Mouse (Mus musculus): ENCODE data around the gene Plk5. TPM values are rescaled to one million over a fixed set of nuclear protein-coding genes. Genes with fewer than 3 reads are reported as not detected.

Plk5 gene
- total RNA-seq, 1 experiment from 2014 or later: not detected

GRCm38 (mm10) chr10:80347514-80347967 lies 8.7 kb upstream of the Plk5 start:
- no peak for ATAC-seq (replicated peaks in 1 of 2; ENCODE audit: insufficient read depth in 1 of 2, low FRiP score in 2 of 2, low TSS enrichment in 1 of 2, low read depth in 1 of 2, poor library complexity in 2 of 2, severe bottlenecking in 2 of 2)

GRCm38 (mm10) chr10:80348244-80348781 lies 7.9 kb upstream of the Plk5 start, which contains the start of gene Adamtsl5:
Gene Adamtsl5 (minus strand): TSS chr10:80348412.
- ATAC-seq (replicated peaks in 1 of 2; ENCODE audit: insufficient read depth in 1 of 2, low FRiP score in 2 of 2, low TSS enrichment in 1 of 2, low read depth in 1 of 2, poor library complexity in 2 of 2, severe bottlenecking in 2 of 2): peak in 1 of 2 experiments; percentile 43; a peak in 2 of 4 replicates

GRCm38 (mm10) chr10:80348981-80349380 lies 7.3 kb upstream of the Plk5 start:
- no peak for ATAC-seq (replicated peaks in 1 of 2; ENCODE audit: insufficient read depth in 1 of 2, low FRiP score in 2 of 2, low TSS enrichment in 1 of 2, low read depth in 1 of 2, poor library complexity in 2 of 2, severe bottlenecking in 2 of 2)

GRCm38 (mm10) chr10:80350292-80350691 lies 6.0 kb upstream of the Plk5 start:
- ATAC-seq (replicated peaks in 1 of 2; ENCODE audit: insufficient read depth in 1 of 2, low FRiP score in 2 of 2, low TSS enrichment in 1 of 2, low read depth in 1 of 2, poor library complexity in 2 of 2, severe bottlenecking in 2 of 2): peak; percentile 85 to 87

GRCm38 (mm10) chr10:80351896-80352295 lies 4.4 kb upstream of the Plk5 start:
- ATAC-seq (replicated peaks in 1 of 2; ENCODE audit: insufficient read depth in 1 of 2, low FRiP score in 2 of 2, low TSS enrichment in 1 of 2, low read depth in 1 of 2, poor library complexity in 2 of 2, severe bottlenecking in 2 of 2): no peak

- no peak for ATAC-seq (replicated peaks in 1 of 2; ENCODE audit: insufficient read depth in 1 of 2, low FRiP score in 2 of 2, low TSS enrichment in 1 of 2, low read depth in 1 of 2, poor library complexity in 2 of 2, severe bottlenecking in 2 of 2)
Measured at GRCm38 (mm10) chr10:80352727-80353126, 3.5 kb upstream of the Plk5 start.

GRCm38 (mm10) chr10:80355431-80355830 lies 828 bp upstream of the Plk5 start:
- ATAC-seq (replicated peaks in 1 of 2; ENCODE audit: insufficient read depth in 1 of 2, low FRiP score in 2 of 2, low TSS enrichment in 1 of 2, low read depth in 1 of 2, poor library complexity in 2 of 2, severe bottlenecking in 2 of 2): no peak

GRCm38 (mm10) chr10:80356737-80357136 lies 478 bp downstream of the Plk5 start:
- no peak for ATAC-seq (replicated peaks in 1 of 2; ENCODE audit: insufficient read depth in 1 of 2, low FRiP score in 2 of 2, low TSS enrichment in 1 of 2, low read depth in 1 of 2, poor library complexity in 2 of 2, severe bottlenecking in 2 of 2)

- ATAC-seq (replicated peaks in 1 of 2; ENCODE audit: insufficient read depth in 1 of 2, low FRiP score in 2 of 2, low TSS enrichment in 1 of 2, low read depth in 1 of 2, poor library complexity in 2 of 2, severe bottlenecking in 2 of 2): no peak
Measured at GRCm38 (mm10) chr10:80357336-80357735, 1.1 kb downstream of the Plk5 start.

GRCm38 (mm10) chr10:80357994-80358639 lies 1.9 kb downstream of the Plk5 start:
- ATAC-seq (replicated peaks in 1 of 2; ENCODE audit: insufficient read depth in 1 of 2, low FRiP score in 2 of 2, low TSS enrichment in 1 of 2, low read depth in 1 of 2, poor library complexity in 2 of 2, severe bottlenecking in 2 of 2): peak in 1 of 2 experiments; percentile 29; a peak in 1 of 4 replicates

GRCm38 (mm10) chr10:80363734-80364133 lies 7.5 kb downstream of the Plk5 start:
- ATAC-seq (replicated peaks in 1 of 2; ENCODE audit: insufficient read depth in 1 of 2, low FRiP score in 2 of 2, low TSS enrichment in 1 of 2, low read depth in 1 of 2, poor library complexity in 2 of 2, severe bottlenecking in 2 of 2): no peak

GRCm38 (mm10) chr10:80365736-80366135 lies 9.5 kb downstream of the Plk5 start:
- no peak for ATAC-seq (replicated peaks in 1 of 2; ENCODE audit: insufficient read depth in 1 of 2, low FRiP score in 2 of 2, low TSS enrichment in 1 of 2, low read depth in 1 of 2, poor library complexity in 2 of 2, severe bottlenecking in 2 of 2)

- no peak for ATAC-seq (replicated peaks in 1 of 2; ENCODE audit: insufficient read depth in 1 of 2, low FRiP score in 2 of 2, low TSS enrichment in 1 of 2, low read depth in 1 of 2, poor library complexity in 2 of 2, severe bottlenecking in 2 of 2)
Measured at GRCm38 (mm10) chr10:80367954-80368353, 11.7 kb downstream of the Plk5 start.

- no peak for ATAC-seq (replicated peaks in 1 of 2; ENCODE audit: insufficient read depth in 1 of 2, low FRiP score in 2 of 2, low TSS enrichment in 1 of 2, low read depth in 1 of 2, poor library complexity in 2 of 2, severe bottlenecking in 2 of 2)
Measured at GRCm38 (mm10) chr10:80368392-80368791, 12.1 kb downstream of the Plk5 start.

GRCm38 (mm10) chr10:80369995-80370747 lies 13.9 kb downstream of the Plk5 start:
- ATAC-seq (replicated peaks in 1 of 2; ENCODE audit: insufficient read depth in 1 of 2, low FRiP score in 2 of 2, low TSS enrichment in 1 of 2, low read depth in 1 of 2, poor library complexity in 2 of 2, severe bottlenecking in 2 of 2): no peak

- peak; percentile 25 to 59 for ATAC-seq (replicated peaks in 1 of 2; ENCODE audit: insufficient read depth in 1 of 2, low FRiP score in 2 of 2, low TSS enrichment in 1 of 2, low read depth in 1 of 2, poor library complexity in 2 of 2, severe bottlenecking in 2 of 2)
Measured at GRCm38 (mm10) chr10:80371411-80371966, 15.2 kb downstream of the Plk5 start.

- ATAC-seq (replicated peaks in 1 of 2; ENCODE audit: insufficient read depth in 1 of 2, low FRiP score in 2 of 2, low TSS enrichment in 1 of 2, low read depth in 1 of 2, poor library complexity in 2 of 2, severe bottlenecking in 2 of 2): no peak
Measured at GRCm38 (mm10) chr10:80371983-80372382, 15.7 kb downstream of the Plk5 start.

- ATAC-seq (replicated peaks in 1 of 2; ENCODE audit: insufficient read depth in 1 of 2, low FRiP score in 2 of 2, low TSS enrichment in 1 of 2, low read depth in 1 of 2, poor library complexity in 2 of 2, severe bottlenecking in 2 of 2): no peak
Measured at GRCm38 (mm10) chr10:80372706-80373105, 16.4 kb downstream of the Plk5 start.

Data from hematopoietic stem cell, adult 5-6 weeks (primary cell).